Mouse (Mus musculus): ENCODE results near the gene Zfp207.

DNA sequence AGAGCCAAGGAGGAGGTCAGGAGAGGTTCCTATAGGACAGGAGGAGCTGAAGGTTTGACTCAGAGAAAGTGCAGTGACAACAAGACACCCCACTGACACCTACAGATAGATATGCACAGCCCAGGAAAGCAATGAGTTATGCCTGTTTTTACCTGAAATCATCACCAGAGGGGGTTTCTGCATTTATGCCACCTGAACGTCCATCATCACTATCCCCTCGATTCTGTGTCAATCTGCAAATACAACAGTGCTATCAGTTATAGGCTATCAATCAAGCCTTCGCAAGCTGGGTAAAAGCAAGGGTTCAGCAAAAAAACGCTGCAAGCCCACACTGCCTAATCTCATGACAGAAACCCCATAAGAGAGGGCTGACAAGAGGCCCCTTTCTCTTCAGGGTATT is 6.4 kb upstream of the Zfp207 start:
- TF ChIP-seq CTCF (IDR thresholded peaks at IDR 0.05; ENCODE audit: control insufficient read depth, insufficient read depth, insufficient replicate concordance, low read depth, low read length) (no peak), POLR2A (IDR thresholded peaks at IDR 0.05; ENCODE audit: control insufficient read depth, low read depth, low read length) (no peak)
